Comparison of ENCODE assay signal across 27 mouse cellular contexts in the genomic region with DNA sequence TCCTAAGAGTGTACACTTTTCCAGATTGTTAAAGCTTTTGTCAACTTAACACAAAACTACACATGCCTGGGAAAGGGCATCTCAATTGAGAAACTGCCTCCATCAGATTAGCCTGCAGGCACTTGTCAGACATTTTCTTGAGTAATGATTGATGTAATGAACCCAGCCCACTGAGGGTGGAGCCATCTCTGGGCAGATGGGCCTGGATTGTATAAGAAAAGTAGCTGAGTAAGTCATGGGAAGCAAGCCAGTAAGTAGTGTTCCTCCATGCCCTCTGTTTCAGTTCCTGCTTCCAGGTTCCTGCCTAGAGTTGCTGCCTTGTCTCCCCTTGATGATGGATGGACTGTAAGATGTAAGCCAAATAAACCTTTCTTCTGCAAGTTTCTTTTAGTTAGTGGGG.
"Had no signal": no experiment of that assay in that cellular context is flagged by ENCODE, and none has a peak within 500 bp of the region (broad histone marks: within the 10 kb centered on the region; RNA-seq: fewer than 3 reads in every experiment).

No protein-coding gene starts in this region.

- H3K9ac ChIP-seq: heart, embryonic 13.5 days; heart, embryonic 15.5 days; hindbrain, embryonic 13.5 days; hindbrain, embryonic 15.5 days; kidney, embryonic 15.5 days; limb, embryonic 13.5 days; limb, embryonic 15.5 days; liver, embryonic 12.5 days; liver, embryonic 14.5 days had no signal

- ATAC-seq: hindbrain, postnatal 0 days; intestine, embryonic 16.5 days; liver, embryonic 12.5 days had no signal

- H3K27ac ChIP-seq: gastrocnemius, adult 2 months; heart, embryonic 10.5 days; heart, embryonic 13.5 days; heart, embryonic 15.5 days; hindbrain, embryonic 13.5 days; hindbrain, embryonic 15.5 days; hindbrain, postnatal 0 days; kidney, embryonic 15.5 days; kidney, postnatal 0 days; limb, embryonic 13.5 days; limb, embryonic 15.5 days; liver, embryonic 12.5 days; liver, embryonic 14.5 days had no signal

- H3K4me1 ChIP-seq: heart, embryonic 10.5 days; hindbrain, embryonic 13.5 days; liver, embryonic 12.5 days had no signal

- H3K36me3 ChIP-seq: heart, embryonic 10.5 days; heart, embryonic 13.5 days; heart, embryonic 15.5 days; hindbrain, embryonic 13.5 days; hindbrain, embryonic 15.5 days; kidney, embryonic 15.5 days; limb, embryonic 13.5 days; limb, embryonic 15.5 days; liver, embryonic 12.5 days had no signal

- DNase-seq: gastrocnemius, adult 2 months; gastrocnemius, postnatal 10 days; gastrocnemius, postnatal 25 days; heart, adult 11 months; heart, postnatal 14 days; heart, postnatal 36 days; kidney, adult 11 months; kidney, adult 2 months; kidney, adult 9 months; kidney, postnatal 14 days; kidney, postnatal 36 days; layer of hippocampus, adult 9-11 months; layer of hippocampus, postnatal 36 days; left cerebral cortex, postnatal 4 days had no signal

- H3K27me3 ChIP-seq: heart, embryonic 13.5 days; heart, embryonic 15.5 days; hindbrain, embryonic 13.5 days; hindbrain, embryonic 15.5 days; kidney, embryonic 15.5 days; limb, embryonic 13.5 days; limb, embryonic 15.5 days; liver, embryonic 12.5 days had no signal

- H3K4me3 ChIP-seq: gastrocnemius, adult 2 months; heart, embryonic 10.5 days; heart, embryonic 13.5 days; heart, embryonic 15.5 days; hindbrain, embryonic 13.5 days; hindbrain, embryonic 15.5 days; kidney, embryonic 15.5 days; limb, embryonic 13.5 days; limb, embryonic 15.5 days; liver, embryonic 12.5 days had no signal
